Mouse (Mus musculus) stomach, embryonic 14.5 days (tissue): ENCODE measurements around the gene Plcb1. TPM values are rescaled to one million over a fixed set of nuclear protein-coding genes. Genes with fewer than 3 reads are reported as not detected.

Source experiments
- ATAC-seq: fragments of 200-750 bp; cut with Nextera tagmentation; 2 replicates; pipeline ENCODE4 v1.8.0; 2017; ENCODE audit warnings: low read depth, moderate TSS enrichment; ENCODE audit not compliant: insufficient number of reproducible peaks, insufficient read depth, low FRiP score
- H3K27ac ChIP-seq: fragments of 300-500 bp; sonication (generic); 2 replicates; pipeline ENCODE4 v1.5.1; 2014; ENCODE audit warnings: mild to moderate bottlenecking, low read length, moderate library complexity, mixed read lengths
- H3K27me3 ChIP-seq: fragments of 300-500 bp; sonication (generic); 2 replicates; pipeline ENCODE4 v1.6.1; 2014; ENCODE audit warnings: low read length, control low read depth, mixed read lengths; ENCODE audit not compliant: control insufficient read depth, insufficient read depth
- H3K36me3 ChIP-seq: fragments of 300-500 bp; sonication (generic); 2 replicates; pipeline ENCODE4 v1.6.1; 2014; ENCODE audit warnings: mild to moderate bottlenecking, control low read depth, low read length, moderate library complexity, mixed read lengths; ENCODE audit not compliant: control insufficient read depth, insufficient read depth
- H3K4me1 ChIP-seq: fragments of 300-500 bp; sonication (generic); 2 replicates; pipeline ENCODE4 v1.6.1; 2014; ENCODE audit warnings: low read length, control low read depth, mixed read lengths; ENCODE audit not compliant: control insufficient read depth, insufficient read depth
- H3K4me2 ChIP-seq: fragments of 300-500 bp; sonication (generic); replicated peaks from 2 replicates; pipeline ENCODE4 v1.6.1; 2014; ENCODE audit warnings: low read depth, low read length, control low read depth
- H3K4me3 ChIP-seq: fragments of 300-500 bp; sonication (generic); 2 replicates; pipeline ENCODE4 v1.5.1; 2014; ENCODE audit warnings: low read depth, low read length, control low read depth
- H3K9ac ChIP-seq: fragments of 300-500 bp; sonication (generic); replicated peaks from 2 replicates; pipeline ENCODE4 v1.6.1; 2014; ENCODE audit warnings: low read depth, mild to moderate bottlenecking, control low read depth, low read length, moderate library complexity, mixed read lengths
- H3K9me3 ChIP-seq: fragments of 300-500 bp; sonication (generic); 2 replicates; pipeline ENCODE4 v1.6.1; 2016; ENCODE audit warnings: low read depth, low read length, control low read depth; ENCODE audit not compliant: control insufficient read depth
- WGBS: fragments of 180-500 bp; shearing (Covaris S2); extraction: QIAGEN DNeasy Blood & Tissue Kit; methylation state at CpG from one replicate; pipeline ENCODE4 v1.1.7; 2014; 5-methylcytosine and 5-hydroxymethylcytosine counted together
- polyA plus RNA-seq: library from polyadenylated mRNA; unstranded; fragments of >200 nt; fragmentation: Nextera tagmentation; extraction: Ambion mirVana; gene quantifications from 2 replicates; pipeline ENCODE4 v1.2.1, GENCODE M21; 2014

Gene Plcb1
- polyA plus RNA-seq, 1 experiment from 2014 or later, result 25.3 TPM

DNA sequence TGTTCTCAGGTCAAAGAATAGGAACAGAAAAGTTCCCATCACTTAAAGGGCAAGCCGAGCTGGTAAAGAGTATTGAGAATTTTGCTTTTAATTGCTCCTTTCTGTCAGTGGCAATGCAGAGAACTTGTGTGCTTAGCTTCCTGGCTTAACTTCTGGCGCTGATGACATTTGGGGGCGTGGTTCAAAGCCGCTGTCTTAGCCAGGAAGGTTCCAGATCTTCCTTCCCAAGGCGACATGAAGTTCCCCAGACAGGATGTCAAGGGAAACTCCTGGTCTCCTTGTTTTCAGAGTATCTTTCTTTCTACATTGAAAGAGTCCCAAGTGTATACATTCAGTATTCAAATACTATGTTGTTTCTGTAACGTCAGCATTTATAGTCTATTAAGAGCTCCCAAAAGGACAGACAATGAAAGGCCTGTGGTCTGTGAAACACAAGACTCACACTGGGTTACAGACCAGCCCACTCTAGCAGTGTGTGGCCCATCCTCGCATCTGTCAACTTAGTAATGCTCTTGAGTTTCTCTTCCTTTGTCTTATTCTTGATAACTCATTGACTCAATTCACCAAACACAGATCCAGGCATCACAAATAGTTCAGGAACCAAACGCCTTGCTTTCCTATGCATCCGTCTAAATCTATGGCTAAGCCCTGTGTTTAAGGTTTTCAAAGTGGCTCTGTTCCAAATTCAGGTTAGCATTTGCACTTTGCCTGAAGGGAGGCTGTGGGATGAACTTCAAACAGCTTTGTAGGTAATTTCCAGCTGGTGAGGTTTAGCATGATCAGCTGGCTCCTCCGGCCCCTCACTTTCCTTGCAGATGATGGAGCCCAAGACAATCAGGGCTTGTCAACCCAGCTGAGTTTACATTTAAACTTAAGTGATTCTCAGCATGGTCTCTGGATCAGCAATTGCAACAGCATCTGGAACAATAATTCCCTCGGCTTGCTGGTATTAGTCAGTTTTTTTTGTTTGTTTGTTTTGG, 418.6 kb downstream of the Plcb1 start:
- H3K27ac ChIP-seq, result no peak overlapping the region
- no peaks in the 10 kb centered on the region for H3K27me3 ChIP-seq
- H3K4me2 ChIP-seq, result no peak overlapping the region
- no peak overlapping the region for H3K4me3 ChIP-seq
- 80% methylated on average over 11 of the region's 11 CpGs for WGBS
- no peaks in the 10 kb centered on the region for H3K4me1 ChIP-seq
- H3K9ac ChIP-seq, result no peak overlapping the region
- no peaks in the 10 kb centered on the region for H3K9me3 ChIP-seq
- no peaks in the 10 kb centered on the region for H3K36me3 ChIP-seq
- no peak for ATAC-seq

GRCm38 (mm10) chr2:135208890-135209289, 423.0 kb downstream of the Plcb1 start:
- H3K4me2 ChIP-seq, result no peak overlapping the region
- H3K4me1 ChIP-seq, result no peaks in the 10 kb centered on the region
- H3K27ac ChIP-seq, result no peak overlapping the region
- no peak overlapping the region for H3K9ac ChIP-seq
- 83% methylated on average over 1 of the region's 1 CpGs for WGBS
- no peak overlapping the region for H3K4me3 ChIP-seq
- no peak for ATAC-seq
- H3K9me3 ChIP-seq, result no peaks in the 10 kb centered on the region
- H3K27me3 ChIP-seq, result no peaks in the 10 kb centered on the region
- H3K36me3 ChIP-seq, result no peaks in the 10 kb centered on the region

GRCm38 (mm10) chr2:135214746-135215448, 429.0 kb downstream of the Plcb1 start:
- no peaks in the 10 kb centered on the region for H3K36me3 ChIP-seq
- H3K4me2 ChIP-seq, result no peak overlapping the region
- no peaks in the 10 kb centered on the region for H3K4me1 ChIP-seq
- ATAC-seq, result no peak
- H3K9me3 ChIP-seq, result no peaks in the 10 kb centered on the region
- no peak overlapping the region for H3K27ac ChIP-seq
- no peak overlapping the region for H3K9ac ChIP-seq
- H3K4me3 ChIP-seq, result no peak overlapping the region
- no peaks in the 10 kb centered on the region for H3K27me3 ChIP-seq
- 43% methylated on average over 4 of the region's 4 CpGs for WGBS

GRCm38 (mm10) chr2:135219406-135219805, 433.5 kb downstream of the Plcb1 start:
- no peak overlapping the region for H3K9ac ChIP-seq
- H3K4me2 ChIP-seq, result no peak overlapping the region
- no peaks in the 10 kb centered on the region for H3K9me3 ChIP-seq
- no peaks in the 10 kb centered on the region for H3K4me1 ChIP-seq
- H3K27me3 ChIP-seq, result no peaks in the 10 kb centered on the region
- ATAC-seq, result no peak
- no peak overlapping the region for H3K27ac ChIP-seq
- no peak overlapping the region for H3K4me3 ChIP-seq
- WGBS, result 72% methylated on average over 3 of the region's 3 CpGs
- H3K36me3 ChIP-seq, result no peaks in the 10 kb centered on the region

- Histone ChIP-seq H3K4me2 (no peak overlapping the region), H3K9me3 (no peaks in the 10 kb centered on the region), H3K27me3 (no peaks in the 10 kb centered on the region), H3K4me1 (no peaks in the 10 kb centered on the region), H3K4me3 (no peak overlapping the region), H3K9ac (no peak overlapping the region), H3K27ac (no peak overlapping the region), H3K36me3 (no peaks in the 10 kb centered on the region)
- 42% methylated on average over 3 of the region's 3 CpGs for WGBS
- ATAC-seq, result no peak
Measured at GRCm38 (mm10) chr2:135225604-135226025, 439.7 kb downstream of the Plcb1 start.

- Histone ChIP-seq H3K27ac (no peak overlapping the region), H3K9ac (no peak overlapping the region), H3K4me2 (no peak overlapping the region), H3K27me3 (no peaks in the 10 kb centered on the region), H3K36me3 (no peaks in the 10 kb centered on the region), H3K4me3 (no peak overlapping the region), H3K9me3 (no peaks in the 10 kb centered on the region), H3K4me1 (no peaks in the 10 kb centered on the region)
- ATAC-seq, result no peak
- 79% methylated on average over 3 of the region's 3 CpGs for WGBS
Measured at GRCm38 (mm10) chr2:135230262-135230661, 444.4 kb downstream of the Plcb1 start.

DNA sequence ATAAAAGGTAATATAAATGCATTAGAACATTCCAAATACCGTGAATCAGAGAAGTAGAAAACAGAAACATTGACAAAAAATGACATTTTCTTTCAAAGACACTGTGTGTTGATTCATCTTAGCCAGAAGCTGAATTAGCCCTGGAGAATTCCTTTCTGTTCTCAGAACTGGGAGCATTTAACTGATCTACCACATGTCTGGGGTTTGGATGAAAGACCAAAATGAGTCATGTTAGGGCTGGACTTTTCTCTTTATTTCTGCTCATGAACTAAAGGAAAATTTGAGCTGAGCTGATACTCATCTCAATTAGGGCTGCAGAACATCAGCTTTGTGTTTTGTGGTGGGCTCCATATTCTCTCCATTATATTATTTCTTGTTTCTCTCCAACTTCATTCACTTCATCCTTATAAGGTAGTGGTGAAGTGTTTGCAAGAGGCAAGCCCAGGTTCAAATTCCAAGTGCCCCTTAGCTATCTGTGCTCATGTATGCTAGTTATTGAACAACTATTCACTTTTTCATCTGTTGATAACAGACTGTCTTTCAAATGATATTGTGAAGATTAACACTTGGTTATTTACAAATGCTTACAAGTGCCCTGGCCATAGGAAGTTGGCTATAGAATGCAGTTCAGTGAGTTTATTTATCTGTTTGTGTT, 456.9 kb downstream of the Plcb1 start:
- WGBS, result 84% methylated on average over 1 of the region's 1 CpGs
- H3K36me3 ChIP-seq, result no peaks in the 10 kb centered on the region
- H3K4me1 ChIP-seq, result no peaks in the 10 kb centered on the region
- H3K9ac ChIP-seq, result no peak overlapping the region
- no peaks in the 10 kb centered on the region for H3K9me3 ChIP-seq
- H3K4me3 ChIP-seq, result no peak overlapping the region
- no peak overlapping the region for H3K4me2 ChIP-seq
- H3K27ac ChIP-seq, result no peak overlapping the region
- no peaks in the 10 kb centered on the region for H3K27me3 ChIP-seq
- no peak for ATAC-seq

DNA sequence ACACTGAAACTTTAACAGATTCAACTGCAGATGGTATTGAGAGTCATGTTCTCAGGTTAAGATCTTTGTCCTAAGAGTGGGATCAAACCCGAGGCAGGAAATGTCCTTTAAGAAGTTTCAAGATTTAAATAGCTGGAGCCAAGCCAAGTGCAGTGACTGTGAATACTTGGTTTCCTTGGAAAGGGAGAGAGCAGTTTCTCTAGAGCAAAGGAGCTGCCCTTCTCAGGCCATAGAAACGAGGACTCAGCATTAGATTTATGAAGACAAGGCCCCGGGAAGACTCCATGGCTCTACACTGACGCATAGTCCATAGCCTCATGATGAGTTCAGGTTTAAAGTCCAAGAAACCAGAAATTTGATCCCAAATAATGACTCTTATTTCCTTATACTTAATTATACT, 457.9 kb downstream of the Plcb1 start:
- H3K9me3 ChIP-seq, result no peaks in the 10 kb centered on the region
- H3K27me3 ChIP-seq, result no peaks in the 10 kb centered on the region
- ATAC-seq, result no peak
- no peak overlapping the region for H3K9ac ChIP-seq
- H3K27ac ChIP-seq, result no peak overlapping the region
- H3K36me3 ChIP-seq, result no peaks in the 10 kb centered on the region
- WGBS, result 49% methylated on average over 4 of the region's 4 CpGs
- H3K4me3 ChIP-seq, result no peak overlapping the region
- no peak overlapping the region for H3K4me2 ChIP-seq
- H3K4me1 ChIP-seq, result no peaks in the 10 kb centered on the region
